Mouse (Mus musculus): ENCODE data around the gene Tenm4.

Gene Tenm4

GRCm38 (mm10) chr7:96681808-96682207 is 510.8 kb downstream of the Tenm4 start:
- DNase-seq (ENCODE audit: low spot score), result no peak

DNA sequence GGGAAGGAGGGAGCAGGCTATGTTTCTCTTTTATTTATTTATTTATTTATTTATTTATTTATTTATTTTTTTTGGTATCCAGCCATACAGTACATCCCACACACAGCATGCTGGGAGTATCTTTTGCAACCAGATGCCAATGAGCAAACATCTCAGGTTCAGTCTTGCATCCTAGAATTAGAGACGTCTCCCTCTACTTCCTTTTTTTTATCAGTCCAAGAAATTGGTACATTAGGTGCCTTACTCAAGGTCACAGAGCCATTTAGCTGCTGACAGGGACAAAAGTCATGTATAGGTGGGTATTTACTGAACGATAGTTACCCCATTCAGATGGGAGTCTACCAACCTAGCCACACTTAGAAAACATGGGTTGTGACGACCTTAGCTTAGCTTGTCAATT is 517.1 kb downstream of the Tenm4 start:
- no peak for DNase-seq (ENCODE audit: low spot score)

DNA sequence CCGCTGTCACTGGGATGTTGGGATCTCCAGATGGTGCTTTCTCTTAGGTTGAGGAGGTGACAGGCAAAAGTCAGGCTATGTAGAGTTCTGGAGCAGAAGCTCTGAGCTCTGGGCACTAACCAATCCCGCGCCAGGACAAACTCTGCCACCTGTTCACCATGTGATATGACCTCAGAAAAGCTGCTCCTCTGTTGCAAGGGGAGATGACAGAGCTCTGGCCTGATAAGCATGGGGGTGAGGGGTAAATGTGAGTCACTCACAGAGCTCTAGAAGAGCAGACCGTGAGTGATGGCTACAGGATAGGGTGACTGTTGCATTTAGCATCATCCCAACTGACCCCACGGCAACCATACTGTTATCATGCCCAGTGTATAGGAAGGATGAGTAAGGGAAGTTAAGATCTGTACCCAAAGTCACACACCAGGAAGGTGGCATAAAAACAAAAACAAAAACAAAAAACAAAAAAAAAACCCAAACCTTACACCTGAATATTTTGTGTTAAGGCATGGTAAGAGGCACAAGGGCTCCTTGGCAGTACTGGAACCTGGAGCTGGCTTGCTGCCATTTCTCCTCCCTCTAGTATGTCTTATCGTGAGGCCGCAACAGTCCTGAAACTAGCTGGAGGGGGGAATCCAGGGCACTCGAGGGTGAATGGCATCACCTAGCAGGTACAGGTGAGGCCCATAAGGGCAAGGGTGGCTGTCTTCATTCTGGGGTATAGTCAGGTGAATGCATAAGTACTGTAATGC is 530.2 kb downstream of the Tenm4 start:
- DNase-seq (ENCODE audit: low spot score), result no peak

GRCm38 (mm10) chr7:96703958-96704357 is 532.9 kb downstream of the Tenm4 start:
- no peak for DNase-seq (ENCODE audit: low spot score)

GRCm38 (mm10) chr7:96705307-96706129 is 534.5 kb downstream of the Tenm4 start:
- DNase-seq (ENCODE audit: low spot score), result no peak

GRCm38 (mm10) chr7:96706531-96706930 is 535.5 kb downstream of the Tenm4 start:
- DNase-seq (ENCODE audit: low spot score), result no peak

DNA sequence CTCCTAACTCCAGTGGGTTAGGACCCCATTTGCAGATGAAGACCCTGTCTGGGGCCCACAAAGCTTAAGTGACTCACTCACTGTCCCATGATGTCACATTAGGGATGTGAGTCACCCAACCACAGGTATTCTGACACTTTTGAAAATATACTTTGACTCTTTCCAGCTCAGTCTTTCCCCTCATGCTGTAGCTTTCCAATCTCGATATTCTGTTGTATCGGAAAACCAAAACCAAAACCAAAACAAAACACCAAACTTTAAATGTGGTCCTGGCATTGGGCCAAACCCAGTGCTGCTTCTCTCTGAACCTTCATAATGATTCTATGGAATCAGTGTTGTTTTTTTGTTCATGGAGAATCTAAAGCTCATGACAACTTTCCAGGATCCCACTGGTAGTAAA is 536.1 kb downstream of the Tenm4 start:
- DNase-seq (ENCODE audit: low spot score), result no peak

- no peak for DNase-seq (ENCODE audit: low spot score)
Measured at GRCm38 (mm10) chr7:96708071-96708470, 537.0 kb downstream of the Tenm4 start.

GRCm38 (mm10) chr7:96708561-96708960 is 537.5 kb downstream of the Tenm4 start:
- no peak for DNase-seq (ENCODE audit: low spot score)

- DNase-seq (ENCODE audit: low spot score), result no peak
Measured at GRCm38 (mm10) chr7:96708968-96709367, 537.9 kb downstream of the Tenm4 start.

DNA sequence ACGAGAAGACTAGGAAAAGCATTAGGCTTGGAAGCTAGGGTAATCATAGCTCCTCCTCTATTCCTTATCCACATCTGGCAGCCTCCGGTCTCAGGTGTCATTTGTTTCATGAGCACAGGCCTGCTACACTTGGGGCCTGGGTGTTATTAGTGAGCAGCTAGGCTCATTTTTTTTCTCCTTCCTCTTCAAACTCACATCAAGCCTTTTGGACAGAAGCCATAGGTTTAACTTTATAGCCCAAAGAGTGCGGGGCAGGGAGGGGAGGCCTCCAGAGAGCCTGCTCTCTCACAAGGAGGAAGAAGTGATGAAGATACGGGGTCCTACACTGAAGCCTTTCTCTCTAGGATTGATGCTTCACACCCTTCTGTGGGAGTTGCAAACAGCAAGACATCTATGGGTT is 538.8 kb downstream of the Tenm4 start:
- no peak for DNase-seq (ENCODE audit: low spot score)

DNA sequence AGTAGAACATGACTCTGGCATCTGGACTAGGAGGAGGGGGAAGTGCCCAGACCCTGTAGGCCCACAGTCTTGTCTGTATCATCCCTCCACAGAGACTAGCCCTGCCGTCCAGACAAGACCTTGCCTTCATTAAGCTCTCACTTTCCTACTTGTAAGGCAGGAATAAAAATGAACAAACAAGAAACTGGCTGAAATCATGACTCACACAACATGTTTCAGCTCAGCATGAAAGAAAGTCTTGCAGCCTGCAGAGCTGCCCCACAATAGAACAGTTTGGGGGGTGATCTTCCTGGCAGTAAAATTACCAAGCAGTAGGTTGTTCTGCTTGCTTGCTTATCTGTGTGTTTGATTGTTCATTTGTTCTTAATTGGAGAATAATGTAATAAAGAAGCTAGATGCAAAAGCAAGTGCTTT is 539.6 kb downstream of the Tenm4 start:
- no peak for DNase-seq (ENCODE audit: low spot score)

DNA sequence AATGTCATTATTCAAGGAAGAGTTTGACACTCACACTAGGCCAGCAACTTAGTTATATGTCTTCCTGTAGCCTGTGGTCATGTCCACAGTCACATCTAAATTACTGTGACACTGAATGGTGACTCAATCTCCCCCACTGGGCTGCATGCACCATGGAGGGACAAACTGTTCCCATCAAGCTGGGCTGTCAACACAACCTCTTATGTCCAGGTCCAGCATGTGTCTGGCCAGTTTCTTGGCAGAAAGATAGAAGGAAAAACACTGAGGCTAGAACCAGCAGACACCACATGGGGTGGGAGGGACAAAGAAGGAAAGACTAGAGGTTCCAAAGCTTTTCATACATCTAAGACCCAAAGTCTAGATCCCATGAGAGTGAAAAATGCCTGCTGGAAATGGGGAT is 541.8 kb downstream of the Tenm4 start:
- DNase-seq (ENCODE audit: low spot score), result no peak

- no peak for DNase-seq (ENCODE audit: low spot score)
Measured at GRCm38 (mm10) chr7:96716911-96717310, 545.9 kb downstream of the Tenm4 start.

- DNase-seq (ENCODE audit: low spot score), result peak; percentile 66
Measured at GRCm38 (mm10) chr7:96718201-96719155, 547.4 kb downstream of the Tenm4 start.

GRCm38 (mm10) chr7:96719926-96720325 is 548.9 kb downstream of the Tenm4 start:
- no peak for DNase-seq (ENCODE audit: low spot score)

DNA sequence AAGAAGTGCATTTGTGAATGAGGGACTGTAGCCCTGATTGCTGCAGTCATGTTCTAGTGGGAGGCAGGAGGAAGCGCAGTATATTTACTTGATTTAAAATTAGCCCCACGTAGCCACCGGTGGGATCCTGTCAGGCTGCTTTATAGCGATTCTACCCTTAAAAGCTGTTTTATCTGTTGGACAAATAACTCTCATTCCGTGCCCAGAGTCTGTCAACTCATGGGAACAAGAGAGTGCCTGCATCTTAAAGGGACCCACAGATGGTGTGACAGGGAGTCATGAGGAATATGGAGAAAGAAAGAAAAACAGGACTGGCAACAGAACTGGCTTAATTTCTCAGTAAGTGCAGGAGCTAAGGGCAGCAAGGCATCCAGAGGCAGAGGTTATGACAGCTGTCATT is 549.4 kb downstream of the Tenm4 start:
- DNase-seq (ENCODE audit: low spot score), result no peak

DNA sequence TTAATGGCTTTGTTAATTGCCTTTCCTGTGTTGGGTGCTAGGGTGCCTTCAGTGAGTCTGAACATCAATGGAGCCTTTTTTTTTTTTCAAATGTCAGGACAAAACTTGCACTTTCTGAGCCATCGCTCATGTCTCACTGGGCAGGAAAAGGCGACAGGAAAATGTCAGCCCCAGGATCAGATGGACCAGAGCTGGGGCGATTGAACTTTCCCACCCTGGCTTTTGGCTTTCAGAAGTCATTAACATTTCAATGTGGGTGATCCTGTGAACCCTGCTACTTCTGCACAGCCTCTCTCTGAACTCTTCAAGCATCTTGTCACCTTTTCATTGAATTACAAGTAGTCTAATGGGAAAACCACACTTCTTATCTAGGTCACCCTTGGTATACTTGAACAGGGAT is 551.8 kb downstream of the Tenm4 start:
- no peak for DNase-seq (ENCODE audit: low spot score)

- no peak for DNase-seq (ENCODE audit: low spot score)
Measured at GRCm38 (mm10) chr7:96725603-96726002, 554.6 kb downstream of the Tenm4 start.

DNA sequence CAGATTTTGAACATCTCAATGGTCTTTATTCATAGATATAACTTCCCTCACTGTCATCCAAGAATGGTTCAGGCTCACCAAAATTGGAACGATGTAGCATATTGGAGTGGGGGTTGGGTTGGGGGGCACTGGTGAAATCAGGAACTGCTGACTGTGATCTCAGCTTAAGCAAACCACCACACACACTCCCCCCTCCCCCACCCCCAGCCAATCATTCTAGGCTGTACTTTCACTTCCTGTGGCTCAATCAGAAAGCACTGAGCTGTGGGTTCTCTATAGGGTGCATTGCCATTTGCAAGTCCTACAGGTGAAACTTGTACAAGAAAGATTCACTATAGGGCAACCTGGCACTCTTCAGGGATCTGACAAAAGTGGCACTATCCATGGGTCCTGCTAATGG is 559.3 kb downstream of the Tenm4 start:
- DNase-seq (ENCODE audit: low spot score), result no peak

DNA sequence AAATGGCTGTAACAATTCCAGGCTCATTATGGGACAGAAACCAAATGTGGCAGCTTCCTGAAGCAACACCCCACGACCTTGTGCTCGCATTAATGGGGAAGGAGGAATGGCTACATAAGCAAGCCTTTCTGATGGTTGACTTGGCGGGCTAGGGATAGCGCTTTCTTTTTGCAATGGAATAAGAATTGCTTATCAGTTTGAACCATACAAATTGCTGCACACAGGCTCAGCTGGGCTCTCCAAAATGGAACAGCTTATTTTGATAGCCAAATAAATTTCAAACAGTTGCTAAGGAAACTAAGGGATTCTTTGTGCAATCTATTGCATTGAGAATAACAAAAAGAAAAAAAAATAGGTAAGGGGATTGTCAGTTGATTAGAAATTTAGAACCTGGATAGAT is 560.9 kb downstream of the Tenm4 start:
- DNase-seq (ENCODE audit: low spot score), result no peak

- no peak for DNase-seq (ENCODE audit: low spot score)
Measured at GRCm38 (mm10) chr7:96734315-96735058, 563.4 kb downstream of the Tenm4 start.
